Mouse (Mus musculus) embryonic facial prominence, embryonic 11.5 days (tissue): ENCODE data around the gene Gas8. TPM values are rescaled to one million over a fixed set of nuclear protein-coding genes. Genes with fewer than 3 reads are reported as not detected.

Experiments
- ATAC-seq: fragments of 200-750 bp; cut with Nextera tagmentation; replicated peaks from 2 replicates; pipeline ENCODE4 v1.8.0; 2017; ENCODE audit warnings: low read depth; ENCODE audit not compliant: insufficient number of reproducible peaks, low FRiP score, low TSS enrichment
- DNase-seq: peaks from one replicate; pipeline ENCODE4 v3.0.0-alpha.2; 2015; ENCODE audit warnings: low spot score
- H3K27ac ChIP-seq: fragments of 300-500 bp; sonication (generic); replicated peaks from 2 replicates; pipeline ENCODE4 v1.5.1; 2014; ENCODE audit warnings: mild to moderate bottlenecking, low read depth, low read length, control low read depth
- H3K27me3 ChIP-seq: fragments of 300-500 bp; sonication (generic); 2 replicates; pipeline ENCODE4 v1.6.1; 2014; ENCODE audit warnings: mild to moderate bottlenecking, low read length, moderate library complexity, mixed read lengths; ENCODE audit not compliant: control insufficient read depth, insufficient read depth
- H3K36me3 ChIP-seq: fragments of 300-500 bp; sonication (generic); replicated peaks from 2 replicates; pipeline ENCODE4 v1.6.1; 2014; ENCODE audit warnings: low read depth, mild to moderate bottlenecking, low read length, moderate library complexity, mixed read lengths; ENCODE audit not compliant: control insufficient read depth, insufficient read depth
- H3K4me1 ChIP-seq: fragments of 300-500 bp; sonication (generic); 2 replicates; pipeline ENCODE4 v1.6.1; 2014; ENCODE audit warnings: low read length, mixed read lengths; ENCODE audit not compliant: control insufficient read depth, insufficient read depth
- H3K4me2 ChIP-seq: fragments of 300-500 bp; sonication (generic); 2 replicates; pipeline ENCODE4 v1.6.1; 2014; ENCODE audit warnings: low read depth, mild to moderate bottlenecking, control low read depth, low read length, moderate library complexity
- H3K4me3 ChIP-seq: fragments of 300-500 bp; sonication (generic); 2 replicates; pipeline ENCODE4 v1.5.1; 2014; ENCODE audit warnings: low read depth, low read length, control low read depth
- H3K9ac ChIP-seq: fragments of 300-500 bp; sonication (generic); replicated peaks from 2 replicates; pipeline ENCODE4 v1.6.1; 2014; ENCODE audit warnings: mild to moderate bottlenecking, control low read depth, low read length
- H3K9me3 ChIP-seq: fragments of 300-500 bp; sonication (generic); replicated peaks from 2 replicates; pipeline ENCODE4 v1.6.1; 2016; ENCODE audit warnings: mild to moderate bottlenecking, low read length, inconsistent platforms, mixed read lengths; ENCODE audit not compliant: control insufficient read depth
- WGBS: fragments of 180-500 bp; shearing (Covaris S2); extraction: QIAGEN DNeasy Blood & Tissue Kit; methylation state at CpG from one replicate; pipeline ENCODE4 v1.1.7; 2014; 5-methylcytosine and 5-hydroxymethylcytosine counted together
- polyA plus RNA-seq: library from polyadenylated mRNA; unstranded; fragments of >200 nt; fragmentation: Nextera tagmentation; extraction: Ambion mirVana; gene quantifications from 2 replicates; pipeline ENCODE4 v1.2.1, GENCODE M21; 2014

Gene Gas8
- polyA plus RNA-seq, 1 experiment from 2014 or later: 41.3 TPM

- no peak overlapping the region for H3K4me2 ChIP-seq
- H3K27me3 ChIP-seq: no peaks in the 10 kb centered on the region
- DNase-seq (no peak), ATAC-seq (no peak)
- H3K4me1 ChIP-seq: no peaks in the 10 kb centered on the region
- H3K9ac ChIP-seq: no peak overlapping the region
- WGBS: 91% methylated on average over 15 of the region's 15 CpGs
- H3K36me3 ChIP-seq: peaks cover 15% of the 10 kb centered on the region
- no peak overlapping the region for H3K4me3 ChIP-seq
- H3K27ac ChIP-seq: no peak overlapping the region
- no peaks in the 10 kb centered on the region for H3K9me3 ChIP-seq
These were observed 27.2 kb upstream of the Gas8 start for GRCm38 (mm10) chr8:123491280-123492075.

GRCm38 (mm10) chr8:123492898-123493297, 25.7 kb upstream of the Gas8 start:
- ATAC-seq (no peak), DNase-seq (no peak)
- H3K9me3 ChIP-seq: no peaks in the 10 kb centered on the region
- H3K4me1 ChIP-seq: no peaks in the 10 kb centered on the region
- peaks cover 12% of the 10 kb centered on the region for H3K36me3 ChIP-seq
- no peak overlapping the region for H3K9ac ChIP-seq
- H3K27me3 ChIP-seq: no peaks in the 10 kb centered on the region
- H3K27ac ChIP-seq: no peak overlapping the region
- no peak overlapping the region for H3K4me3 ChIP-seq
- 96% methylated on average over 9 of the region's 9 CpGs for WGBS
- H3K4me2 ChIP-seq: no peak overlapping the region

GRCm38 (mm10) chr8:123497699-123498098, 20.9 kb upstream of the Gas8 start:
- Histone ChIP-seq H3K4me1 (no peaks in the 10 kb centered on the region), H3K4me2 (no peak overlapping the region), H3K9ac (no peak overlapping the region), H3K9me3 (no peaks in the 10 kb centered on the region), H3K36me3 (peaks cover 25% of the 10 kb centered on the region), H3K27ac (no peak overlapping the region), H3K27me3 (no peaks in the 10 kb centered on the region), H3K4me3 (no peak overlapping the region)
- WGBS: 86% methylated on average over 4 of the region's 4 CpGs
- no peak for DNase-seq
- ATAC-seq: no peak

- Histone ChIP-seq H3K4me1 (no peaks in the 10 kb centered on the region), H3K4me2 (no peak overlapping the region), H3K4me3 (no peak overlapping the region), H3K36me3 (peaks cover 32% of the 10 kb centered on the region), H3K27ac (no peak overlapping the region), H3K9ac (no peak overlapping the region), H3K27me3 (no peaks in the 10 kb centered on the region), H3K9me3 (no peaks in the 10 kb centered on the region)
- 92% methylated on average over 11 of the region's 11 CpGs for WGBS
- DNase-seq (no peak), ATAC-seq (no peak)
These were observed 19.7 kb upstream of the Gas8 start for GRCm38 (mm10) chr8:123498963-123499362.

GRCm38 (mm10) chr8:123499556-123499955, 19.1 kb upstream of the Gas8 start:
- WGBS: 92% methylated on average over 11 of the region's 11 CpGs
- Histone ChIP-seq H3K27me3 (no peaks in the 10 kb centered on the region), H3K9ac (no peak overlapping the region), H3K4me1 (no peaks in the 10 kb centered on the region), H3K27ac (no peak overlapping the region), H3K9me3 (no peaks in the 10 kb centered on the region), H3K4me2 (no peak overlapping the region), H3K36me3 (peaks cover 27% of the 10 kb centered on the region), H3K4me3 (no peak overlapping the region)
- DNase-seq (no peak), ATAC-seq (no peak)

- H3K36me3 ChIP-seq: peaks cover 27% of the 10 kb centered on the region
- no peak overlapping the region for H3K9ac ChIP-seq
- no peak overlapping the region for H3K4me3 ChIP-seq
- H3K27me3 ChIP-seq: no peaks in the 10 kb centered on the region
- WGBS: 89% methylated on average over 5 of the region's 5 CpGs
- ATAC-seq: no peak
- no peaks in the 10 kb centered on the region for H3K4me1 ChIP-seq
- H3K27ac ChIP-seq: no peak overlapping the region
- no peak for DNase-seq
- no peak overlapping the region for H3K4me2 ChIP-seq
- no peaks in the 10 kb centered on the region for H3K9me3 ChIP-seq
These were observed 16.4 kb upstream of the Gas8 start for GRCm38 (mm10) chr8:123502192-123502591.

- Histone ChIP-seq H3K9me3 (no peaks in the 10 kb centered on the region), H3K36me3 (peaks cover 22% of the 10 kb centered on the region), H3K4me1 (no peaks in the 10 kb centered on the region), H3K9ac (no peak overlapping the region), H3K27ac (no peak overlapping the region), H3K4me2 (no peak overlapping the region), H3K27me3 (no peaks in the 10 kb centered on the region), H3K4me3 (no peak overlapping the region)
- no peak for DNase-seq
- 96% methylated on average over 6 of the region's 6 CpGs for WGBS
- ATAC-seq: no peak
These were observed 14.7 kb upstream of the Gas8 start for GRCm38 (mm10) chr8:123503801-123504467.

- ATAC-seq (no peak), DNase-seq (no peak)
- Histone ChIP-seq H3K4me1 (no peaks in the 10 kb centered on the region), H3K4me2 (no peak overlapping the region), H3K27me3 (no peaks in the 10 kb centered on the region), H3K9ac (no peak overlapping the region), H3K9me3 (no peaks in the 10 kb centered on the region), H3K4me3 (no peak overlapping the region), H3K27ac (no peak overlapping the region), H3K36me3 (peaks cover 21% of the 10 kb centered on the region)
- 89% methylated on average over 9 of the region's 9 CpGs for WGBS
These were observed 13.9 kb upstream of the Gas8 start for GRCm38 (mm10) chr8:123504591-123505195.
